Mouse (Mus musculus): ENCODE data around the gene Susd6. TPM values are rescaled to one million over a fixed set of nuclear protein-coding genes. Genes with fewer than 3 reads are reported as not detected.

Susd6 gene
- polyA plus RNA-seq (2017; shearing (Covaris generic)), result 176 TPM

GRCm38 (mm10) chr12:80789849-80790694 lies at the start of gene Susd6:
Susd6 (plus strand) TSS chr12:80790510.

GRCm38 (mm10) chr12:80760396-80760801 lies 29.9 kb upstream of the Susd6 start, which contains the start of gene Ccdc177:
Ccdc177 (minus strand) TSS chr12:80760687.

Other genes with a start within 250 kb of the Susd6 start
- gene Slc39a9, start 146.6 kb upstream of the Susd6 start, polyA plus RNA-seq (2017; shearing (Covaris generic)), result 25.0 TPM
- gene Erh, start 146.2 kb upstream of the Susd6 start, polyA plus RNA-seq (2017; shearing (Covaris generic)), result 44.9 TPM
- gene Plekhd1, start 97.9 kb upstream of the Susd6 start, polyA plus RNA-seq (2017; shearing (Covaris generic)), result not detected
- gene Ccdc177, start 29.8 kb upstream of the Susd6 start, polyA plus RNA-seq (2017; shearing (Covaris generic)), result not detected
- gene Srsf5, start 155.0 kb downstream of the Susd6 start, polyA plus RNA-seq (2017; shearing (Covaris generic)), result 1,049 TPM
- gene Slc10a1, start 178.2 kb downstream of the Susd6 start, polyA plus RNA-seq (2017; shearing (Covaris generic)), result 1.9 TPM
- gene Smoc1, start 236.3 kb downstream of the Susd6 start, polyA plus RNA-seq (2017; shearing (Covaris generic)), result 0.32 TPM

All from effector memory CD4-positive, alpha-beta T cell, adult 5 months (primary cell).